Mouse (Mus musculus): ENCODE results near the gene Oxgr1. TPM values are rescaled to one million over a fixed set of nuclear protein-coding genes. Genes with fewer than 3 reads are reported as not detected.

Gene Oxgr1
- total and polyA plus RNA-seq, 2 experiments = not detected

DNA sequence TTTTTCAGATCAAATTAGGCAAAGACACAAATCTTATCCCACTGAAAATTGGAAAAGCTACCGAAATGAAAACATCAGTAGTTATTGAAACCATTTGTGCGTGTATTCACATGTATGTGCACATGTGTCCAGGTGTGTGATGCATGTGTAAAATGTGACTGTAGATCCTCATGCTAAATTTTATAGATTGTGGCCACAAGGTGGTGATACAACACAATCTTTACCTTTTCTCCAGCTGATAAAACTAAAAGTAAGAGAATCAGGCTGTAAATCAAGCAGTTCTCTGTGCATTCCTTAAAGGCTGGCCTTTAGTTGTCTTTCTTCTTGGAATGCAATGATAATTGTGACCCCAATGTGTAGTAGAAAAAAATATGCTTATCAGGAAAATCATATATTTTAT, 34.0 kb upstream of the Oxgr1 start:
- no peaks in the 10 kb centered on the region for H3K27me3 ChIP-seq (ENCODE audit: control insufficient read depth, insufficient read depth, low read length)
- TF ChIP-seq CTCF (IDR thresholded peaks at IDR 0.05; ENCODE audit: low read depth, low read length) = no peak
- no peak for TF ChIP-seq POLR2A (IDR thresholded peaks at IDR 0.05; ENCODE audit: extremely low read depth, insufficient read depth, low read length)
- no peak overlapping the region for H3K27ac ChIP-seq (replicated peaks; ENCODE audit: insufficient read depth, low read depth, low read length)
- no peaks in the 10 kb centered on the region for H3K79me2 ChIP-seq (ENCODE audit: control insufficient read depth, insufficient read depth, low read length)
- WGBS = 42% methylated on average over 2 of the region's 2 CpGs
- H3K4me1 ChIP-seq (ENCODE audit: control insufficient read depth, insufficient read depth, low read length) = no peaks in the 10 kb centered on the region
- DNase-seq (ENCODE audit: extremely low read depth, low read depth, low spot score) = peak; percentile 41
- no peak overlapping the region for H3K9ac ChIP-seq (ENCODE audit: low read depth, low read length)
- no peak overlapping the region for H3K4me3 ChIP-seq (ENCODE audit: insufficient read depth, low read depth, low read length)
- H3K36me3 ChIP-seq (ENCODE audit: control insufficient read depth, insufficient read depth, low read length) = no peaks in the 10 kb centered on the region

DNA sequence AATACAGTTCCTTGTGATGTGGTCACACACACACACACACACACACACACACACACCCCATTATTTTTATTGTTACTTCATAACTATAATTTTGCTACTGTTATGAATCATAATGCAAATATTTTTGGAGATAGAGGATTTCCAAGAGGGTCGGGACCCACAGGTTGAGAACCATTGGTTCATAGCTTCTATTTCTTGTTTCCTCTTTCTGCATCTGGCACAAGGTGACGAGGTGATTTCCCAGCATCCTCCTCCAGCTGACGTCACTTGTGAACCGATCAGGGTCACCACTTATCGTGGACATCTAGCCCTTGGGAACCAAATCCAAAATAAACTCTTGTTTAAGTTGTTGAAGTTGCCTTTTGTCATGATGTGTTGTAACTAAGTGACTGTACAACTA, 33.5 kb upstream of the Oxgr1 start:
- no peaks in the 10 kb centered on the region for H3K79me2 ChIP-seq (ENCODE audit: control insufficient read depth, insufficient read depth, low read length)
- DNase-seq (ENCODE audit: extremely low read depth, low read depth, low spot score) = no peak
- no peak overlapping the region for H3K9ac ChIP-seq (ENCODE audit: low read depth, low read length)
- no peak overlapping the region for H3K27ac ChIP-seq (replicated peaks; ENCODE audit: insufficient read depth, low read depth, low read length)
- no peaks in the 10 kb centered on the region for H3K36me3 ChIP-seq (ENCODE audit: control insufficient read depth, insufficient read depth, low read length)
- 62% methylated on average over 5 of the region's 5 CpGs for WGBS
- H3K4me1 ChIP-seq (ENCODE audit: control insufficient read depth, insufficient read depth, low read length) = no peaks in the 10 kb centered on the region
- no peaks in the 10 kb centered on the region for H3K27me3 ChIP-seq (ENCODE audit: control insufficient read depth, insufficient read depth, low read length)
- H3K4me3 ChIP-seq (ENCODE audit: insufficient read depth, low read depth, low read length) = no peak overlapping the region
- no peak for TF ChIP-seq POLR2A (IDR thresholded peaks at IDR 0.05; ENCODE audit: extremely low read depth, insufficient read depth, low read length)
- no peak for TF ChIP-seq CTCF (IDR thresholded peaks at IDR 0.05; ENCODE audit: low read depth, low read length)

DNA sequence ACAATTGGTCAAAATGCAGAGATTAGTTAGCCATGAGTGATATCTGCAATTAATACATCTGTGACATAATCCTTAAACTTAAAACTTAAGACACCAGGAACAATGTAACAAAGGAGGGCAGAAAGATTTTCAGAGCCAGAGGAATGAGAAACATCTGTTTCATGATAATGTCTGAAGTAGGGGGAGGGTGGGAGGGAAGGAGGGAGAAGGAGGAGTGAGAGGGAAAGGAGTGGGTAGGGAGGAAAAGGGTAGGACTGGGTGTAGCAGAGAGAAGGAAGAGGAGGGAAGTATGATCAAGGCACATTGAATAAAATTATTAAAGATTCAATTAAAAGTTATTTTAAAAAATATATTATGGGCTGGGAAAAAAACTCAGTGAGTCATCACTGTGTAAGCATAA, 32.0 kb upstream of the Oxgr1 start:
- DNase-seq (ENCODE audit: extremely low read depth, low read depth, low spot score) = no peak
- no peak overlapping the region for H3K9ac ChIP-seq (ENCODE audit: low read depth, low read length)
- TF ChIP-seq CTCF (IDR thresholded peaks at IDR 0.05; ENCODE audit: low read depth, low read length) = no peak
- TF ChIP-seq POLR2A (IDR thresholded peaks at IDR 0.05; ENCODE audit: extremely low read depth, insufficient read depth, low read length) = no peak
- no peaks in the 10 kb centered on the region for H3K79me2 ChIP-seq (ENCODE audit: control insufficient read depth, insufficient read depth, low read length)
- H3K4me3 ChIP-seq (ENCODE audit: insufficient read depth, low read depth, low read length) = no peak overlapping the region
- H3K36me3 ChIP-seq (ENCODE audit: control insufficient read depth, insufficient read depth, low read length) = no peaks in the 10 kb centered on the region
- no peak overlapping the region for H3K27ac ChIP-seq (replicated peaks; ENCODE audit: insufficient read depth, low read depth, low read length)
- H3K4me1 ChIP-seq (ENCODE audit: control insufficient read depth, insufficient read depth, low read length) = no peaks in the 10 kb centered on the region
- H3K27me3 ChIP-seq (ENCODE audit: control insufficient read depth, insufficient read depth, low read length) = no peaks in the 10 kb centered on the region

DNA sequence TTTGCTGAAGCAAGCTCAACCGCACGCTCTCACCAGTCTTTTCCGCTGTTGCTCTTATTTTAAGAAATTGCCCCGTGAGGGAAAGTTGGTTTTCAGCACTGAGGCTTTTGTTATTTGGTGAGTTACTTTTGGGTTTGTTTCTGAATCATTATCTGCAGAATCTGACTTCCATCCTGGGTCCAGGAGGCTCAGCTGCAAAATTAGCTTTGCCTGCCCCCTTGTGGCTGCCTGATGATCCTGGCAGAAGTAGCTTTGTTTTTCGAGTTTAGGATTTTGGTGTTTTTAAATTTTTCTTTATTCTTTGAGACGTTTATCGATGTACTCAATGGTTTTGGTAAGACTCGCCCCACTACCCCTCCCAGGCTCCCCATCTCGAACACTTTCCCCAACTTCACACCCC, 18.9 kb upstream of the Oxgr1 start:
- 59% methylated on average over 9 of the region's 9 CpGs for WGBS
- no peak overlapping the region for H3K9ac ChIP-seq (ENCODE audit: low read depth, low read length)
- no peaks in the 10 kb centered on the region for H3K79me2 ChIP-seq (ENCODE audit: control insufficient read depth, insufficient read depth, low read length)
- no peaks in the 10 kb centered on the region for H3K36me3 ChIP-seq (ENCODE audit: control insufficient read depth, insufficient read depth, low read length)
- H3K27me3 ChIP-seq (ENCODE audit: control insufficient read depth, insufficient read depth, low read length) = no peaks in the 10 kb centered on the region
- no peak overlapping the region for H3K27ac ChIP-seq (replicated peaks; ENCODE audit: insufficient read depth, low read depth, low read length)
- TF ChIP-seq CTCF (IDR thresholded peaks at IDR 0.05; ENCODE audit: low read depth, low read length) (peak; percentile 32; the same call in 1 of the 2 replicates), POLR2A (IDR thresholded peaks at IDR 0.05; ENCODE audit: extremely low read depth, insufficient read depth, low read length) (no peak)
- no peak for DNase-seq (ENCODE audit: extremely low read depth, low read depth, low spot score)
- no peak overlapping the region for H3K4me3 ChIP-seq (ENCODE audit: insufficient read depth, low read depth, low read length)
- H3K4me1 ChIP-seq (ENCODE audit: control insufficient read depth, insufficient read depth, low read length) = no peaks in the 10 kb centered on the region

DNA sequence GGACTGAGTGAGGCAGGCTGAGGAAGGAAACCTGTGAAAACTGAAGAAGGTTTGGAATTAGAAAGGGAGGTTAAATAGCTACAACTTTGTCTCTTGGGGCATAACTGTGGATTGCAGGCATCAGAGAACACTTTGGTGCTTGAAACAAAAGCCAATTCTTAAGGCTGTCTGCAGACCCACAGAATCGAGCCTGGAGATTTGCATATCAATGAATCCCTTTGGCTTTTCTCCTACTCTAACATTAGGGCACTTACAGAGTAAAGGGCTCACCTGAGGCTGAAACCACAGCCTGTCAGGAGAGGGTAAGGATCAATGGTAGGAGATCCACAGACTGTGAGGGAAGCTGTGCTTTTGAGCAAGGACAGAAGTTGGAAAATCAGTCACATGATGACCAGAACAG, 8.8 kb downstream of the Oxgr1 start:
- H3K27me3 ChIP-seq (ENCODE audit: control insufficient read depth, insufficient read depth, low read length) = no peaks in the 10 kb centered on the region
- no peak for DNase-seq (ENCODE audit: extremely low read depth, low read depth, low spot score)
- H3K4me1 ChIP-seq (ENCODE audit: control insufficient read depth, insufficient read depth, low read length) = no peaks in the 10 kb centered on the region
- no peak overlapping the region for H3K27ac ChIP-seq (replicated peaks; ENCODE audit: insufficient read depth, low read depth, low read length)
- TF ChIP-seq CTCF (IDR thresholded peaks at IDR 0.05; ENCODE audit: low read depth, low read length) (no peak), POLR2A (IDR thresholded peaks at IDR 0.05; ENCODE audit: extremely low read depth, insufficient read depth, low read length) (no peak)
- no peak overlapping the region for H3K4me3 ChIP-seq (ENCODE audit: insufficient read depth, low read depth, low read length)
- no peak overlapping the region for H3K9ac ChIP-seq (ENCODE audit: low read depth, low read length)
- WGBS = 37% methylated on average over 1 of the region's 1 CpGs
- no peaks in the 10 kb centered on the region for H3K79me2 ChIP-seq (ENCODE audit: control insufficient read depth, insufficient read depth, low read length)
- no peaks in the 10 kb centered on the region for H3K36me3 ChIP-seq (ENCODE audit: control insufficient read depth, insufficient read depth, low read length)

DNA sequence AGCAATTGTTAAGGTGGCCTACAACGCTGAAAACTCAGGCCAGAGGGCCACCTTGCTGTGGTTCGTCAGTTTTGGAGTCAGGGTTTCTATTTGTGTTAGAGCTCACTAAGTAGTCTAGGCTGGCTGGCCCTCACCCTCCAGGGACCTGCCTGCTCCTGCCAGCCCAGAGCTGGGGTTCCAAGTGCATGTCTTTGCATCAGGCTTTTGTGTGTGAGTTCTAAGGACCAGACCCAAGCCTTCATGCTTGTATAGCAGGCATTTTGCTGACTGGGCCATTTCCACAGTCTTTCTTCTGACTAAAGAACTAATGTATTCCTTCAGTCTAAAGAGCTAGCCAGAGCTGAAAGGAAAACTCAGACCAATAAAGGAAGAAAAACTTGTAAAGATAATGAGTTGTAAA, 22.3 kb downstream of the Oxgr1 start:
- 85% methylated on average over 2 of the region's 2 CpGs for WGBS
- TF ChIP-seq CTCF (IDR thresholded peaks at IDR 0.05; ENCODE audit: low read depth, low read length) = no peak

More for the DNA sequence above, 22.3 kb downstream of the Oxgr1 start:
- H3K27me3 ChIP-seq (ENCODE audit: control insufficient read depth, insufficient read depth, low read length) = no peaks in the 10 kb centered on the region
- H3K4me1 ChIP-seq (ENCODE audit: control insufficient read depth, insufficient read depth, low read length) = no peaks in the 10 kb centered on the region
- no peak for DNase-seq (ENCODE audit: extremely low read depth, low read depth, low spot score)
- H3K36me3 ChIP-seq (ENCODE audit: control insufficient read depth, insufficient read depth, low read length) = no peaks in the 10 kb centered on the region
- no peak overlapping the region for H3K27ac ChIP-seq (replicated peaks; ENCODE audit: insufficient read depth, low read depth, low read length)
- no peak overlapping the region for H3K9ac ChIP-seq (ENCODE audit: low read depth, low read length)
- H3K79me2 ChIP-seq (ENCODE audit: control insufficient read depth, insufficient read depth, low read length) = no peaks in the 10 kb centered on the region
- H3K4me3 ChIP-seq (ENCODE audit: insufficient read depth, low read depth, low read length) = no peak overlapping the region
